Mouse (Mus musculus) CH12.LX (cell line): ENCODE measurements around the gene Gpr155. TPM values are rescaled to one million over a fixed set of nuclear protein-coding genes. Genes with fewer than 3 reads are reported as not detected.

Experiments used
- DNase-seq: peaks from one replicate; pipeline ENCODE4 v3.0.0-alpha.2; 2013; ENCODE audit errors: extremely low read depth
- H3K27ac ChIP-seq: 2 replicates; pipeline ENCODE4 v1.5.1; 2012; ENCODE audit warnings: low read depth, mild to moderate bottlenecking, control low read depth, moderate library complexity; ENCODE audit not compliant: insufficient read depth
- H3K27me3 ChIP-seq: replicated peaks from 2 replicates; pipeline ENCODE3; 2012; ENCODE audit warnings: inconsistent platforms
- H3K36me3 ChIP-seq, 2 experiments: replicated peaks in 1 of 2; 2 replicates each; pipeline versions ENCODE3 to v1.6.1; 2012; ENCODE audit warnings: inconsistent platforms in 1 of 2, low read length in 1 of 2, mild to moderate bottlenecking in 1 of 2, mixed read lengths in 1 of 2, moderate library complexity in 1 of 2; ENCODE audit not compliant: control insufficient read depth in 1 of 2, insufficient read depth in 1 of 2
- H3K4me1 ChIP-seq, 2 experiments: 2 replicates each; pipeline ENCODE4 v1.6.1; 2012; ENCODE audit warnings: inconsistent platforms in 1 of 2, moderate library complexity in 1 of 2; ENCODE audit not compliant: insufficient read depth in 2 of 2, control insufficient read depth in 1 of 2
- H3K4me2 ChIP-seq: 2 replicates; pipeline ENCODE4 v1.6.1; 2012; ENCODE audit warnings: low read depth, mild to moderate bottlenecking, control low read depth; ENCODE audit not compliant: poor library complexity, insufficient read depth, severe bottlenecking
- H3K4me3 ChIP-seq, 3 experiments: fragments of 150-350 bp in 1 of 3; sonication (generic) in 1 of 3; replicated peaks in 1 of 3; 2 replicates each; pipeline versions ENCODE3 to v1.5.1; 2011 to 2012; ENCODE audit warnings: low read depth in 2 of 3, low read length in 2 of 3, mild to moderate bottlenecking in 2 of 3, moderate library complexity in 2 of 3, control low read depth in 1 of 3, improper control_type of control experiment in 1 of 3, inconsistent platforms in 1 of 3, mixed read lengths in 1 of 3; ENCODE audit not compliant: poor library complexity in 1 of 3
- H3K79me2 ChIP-seq: replicated peaks from 2 replicates; pipeline ENCODE4 v1.6.1; 2012; ENCODE audit warnings: mild to moderate bottlenecking, moderate library complexity; ENCODE audit not compliant: control insufficient read depth, poor library complexity, insufficient read depth, severe bottlenecking; ENCODE audit errors: extremely low read depth
- H3K9ac ChIP-seq: 2 replicates; pipeline ENCODE4 v1.6.1; 2012; ENCODE audit warnings: low read depth, mild to moderate bottlenecking, control low read depth, moderate library complexity; ENCODE audit not compliant: insufficient read depth
- H3K9me3 ChIP-seq: replicated peaks from 2 replicates; pipeline ENCODE3; 2012; ENCODE audit warnings: low read length, inconsistent platforms, mixed read lengths
- CHD1 ChIP-seq: IDR thresholded peaks from 2 replicates; pipeline ENCODE4 v1.6.1; 2012; ENCODE audit warnings: low read depth, low read length, improper control_type of control experiment, inconsistent platforms
- CTCF ChIP-seq, 2 experiments: IDR thresholded peaks in 1 of 2; conservative IDR thresholded peaks in 1 of 2; 2 replicates each; pipeline ENCODE4 v1.5.1; 2011 to 2012; ENCODE audit warnings: low read depth in 2 of 2, low read length in 2 of 2, improper control_type of control experiment in 1 of 2, inconsistent platforms in 1 of 2, mild to moderate bottlenecking in 1 of 2, moderate library complexity in 1 of 2
- HCFC1 ChIP-seq: IDR thresholded peaks from 2 replicates; pipeline ENCODE4 v1.6.1; 2012; ENCODE audit warnings: low read depth, mild to moderate bottlenecking, inconsistent platforms, low read length, improper control_type of control experiment
- IRF4 ChIP-seq: IDR thresholded peaks from 2 replicates; pipeline ENCODE4 v1.6.1; 2014; ENCODE audit warnings: low read depth, mild to moderate bottlenecking, inconsistent platforms, low read length, improper control_type of control experiment
- JUN ChIP-seq: IDR thresholded peaks from 2 replicates; pipeline ENCODE4 v1.6.1; 2011; ENCODE audit warnings: low read depth, mild to moderate bottlenecking, low read length, improper control_type of control experiment, moderate library complexity; ENCODE audit not compliant: insufficient read depth
- MAX ChIP-seq: IDR thresholded peaks from 2 replicates; pipeline ENCODE4 v1.6.1; 2011; ENCODE audit warnings: low read length, improper control_type of control experiment
- MAZ ChIP-seq: IDR thresholded peaks from 2 replicates; pipeline ENCODE4 v1.6.1; 2012; ENCODE audit warnings: low read depth, mild to moderate bottlenecking, inconsistent platforms, low read length, improper control_type of control experiment, moderate library complexity
- MYC ChIP-seq: IDR thresholded peaks from 2 replicates; pipeline ENCODE4 v1.6.1; 2011; ENCODE audit warnings: low read depth, mild to moderate bottlenecking, improper control_type of control experiment, low read length
- NRF1 ChIP-seq: IDR thresholded peaks from 2 replicates; pipeline ENCODE4 v1.6.1; 2014; ENCODE audit warnings: low read depth, mild to moderate bottlenecking, inconsistent platforms, low read length, improper control_type of control experiment, moderate library complexity
- PAX5 ChIP-seq: IDR thresholded peaks from 2 replicates; pipeline ENCODE4 v1.6.1; 2012; ENCODE audit warnings: low read length, inconsistent platforms, mixed read lengths
- RCOR1 ChIP-seq: conservative IDR thresholded peaks from 2 replicates; pipeline ENCODE4 v1.6.1; 2012; ENCODE audit warnings: low read depth, mild to moderate bottlenecking, inconsistent platforms, low read length, improper control_type of control experiment
- SIN3A ChIP-seq: IDR thresholded peaks from 2 replicates; pipeline ENCODE4 v1.6.1; 2012; ENCODE audit warnings: low read length, improper control_type of control experiment, inconsistent platforms
- USF2 ChIP-seq: conservative IDR thresholded peaks from 2 replicates; pipeline ENCODE4 v1.6.1; 2011; ENCODE audit warnings: low read depth, low read length, improper control_type of control experiment
- ZC3H11A ChIP-seq: IDR thresholded peaks from 2 replicates; pipeline ENCODE4 v1.6.1; 2012; ENCODE audit warnings: low read depth, mild to moderate bottlenecking, inconsistent platforms, low read length, improper control_type of control experiment
- ZMIZ1 ChIP-seq: IDR thresholded peaks from 2 replicates; pipeline ENCODE4 v1.6.1; 2012; ENCODE audit warnings: low read depth, mild to moderate bottlenecking, inconsistent platforms, low read length, improper control_type of control experiment
- ZNF384 ChIP-seq: IDR thresholded peaks from 2 replicates; pipeline ENCODE4 v1.6.1; 2012; ENCODE audit warnings: low read depth, low read length, improper control_type of control experiment, inconsistent platforms
- dilution Hi-C: fragments of 300-500 bp; cut with MboI; formaldehyde crosslinking; loops from 2 replicates; pipeline ENCODE4 v1.14.3; 2020; ENCODE audit warnings: low sequenced_read_pairs; ENCODE audit not compliant: extremely low pct_unique_long_range_greater_than_20kb, extremely low pct_ligation_motif_present
- in situ Hi-C: fragments of 300-500 bp; cut with MboI; formaldehyde crosslinking; loops from 3 replicates; pipeline ENCODE4 v1.14.3; 2019; ENCODE audit warnings: low sequenced_read_pairs, low pct_ligation_motif_present, low pct_unique_long_range_greater_than_20kb, mixed read lengths
- polyA plus RNA-seq: library from polyadenylated mRNA; unstranded; fragments of >175 nt; gene quantifications from 2 replicates; pipeline ENCODE4 v1.2.1, GENCODE M21; 2012; ENCODE audit warnings: low read depth; ENCODE audit not compliant: insufficient read length
- total RNA-seq, 2 experiments: library from RNA; depleted of rRNA; stranded (reverse); fragments of 300-350 nt in 1 of 2; fragments of >200 nt in 1 of 2; gene quantifications; 2 replicates each; pipeline ENCODE4 v1.2.3; 2012 to 2014

Gene Gpr155
- total and polyA plus RNA-seq, 3 experiments = 3.0 to 5.7 (median 3.2) TPM

DNA sequence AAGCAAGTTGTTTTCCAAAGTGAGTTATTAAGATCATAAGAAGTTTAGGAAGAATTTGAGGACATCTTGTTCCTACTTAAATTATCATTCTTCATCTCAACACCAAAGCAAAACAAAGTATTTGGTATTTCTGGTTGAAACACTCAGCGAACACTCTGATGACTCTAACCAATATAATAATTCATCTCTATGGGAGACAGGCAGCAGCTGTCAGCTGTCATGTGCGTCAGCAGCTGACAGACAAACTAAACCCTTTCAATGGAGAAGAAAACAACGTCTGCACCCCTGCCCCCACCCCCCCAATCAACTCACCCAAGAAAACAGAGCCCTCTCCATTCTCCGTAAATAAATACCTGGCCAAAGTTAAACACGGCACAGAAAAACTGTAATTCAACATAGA, 34.9 kb downstream of the Gpr155 start:
- Histone ChIP-seq H3K4me2 (no peak overlapping the region), H3K4me3 (no peak overlapping the region), H3K36me3 (peaks cover 0 to 13% of the 10 kb centered on the region in 2 experiments), H3K4me1 (peaks cover 0 to 5% of the 10 kb centered on the region in 2 experiments; a peak in 1 of 4 replicates), H3K27ac (no peak overlapping the region), H3K9ac (no peak overlapping the region), H3K79me2 (no peaks in the 10 kb centered on the region), H3K9me3 (no peaks in the 10 kb centered on the region), H3K27me3 (no peaks in the 10 kb centered on the region)
- no peak for DNase-seq
- TF ChIP-seq IRF4 (no peak), USF2 (no peak), HCFC1 (no peak), ZMIZ1 (no peak), MAX (no peak), NRF1 (no peak), CTCF (conservative IDR thresholded peaks at IDR 0.05 in 1 of 2, IDR thresholded peaks at IDR 0.05 in 1 of 2; ENCODE audit: low read depth in 2 of 2, low read length in 2 of 2) (no peak), ZNF384 (no peak), JUN (no peak)
- dilution Hi-C loops (no loop called here), in situ Hi-C loops (no loop called here)

DNA sequence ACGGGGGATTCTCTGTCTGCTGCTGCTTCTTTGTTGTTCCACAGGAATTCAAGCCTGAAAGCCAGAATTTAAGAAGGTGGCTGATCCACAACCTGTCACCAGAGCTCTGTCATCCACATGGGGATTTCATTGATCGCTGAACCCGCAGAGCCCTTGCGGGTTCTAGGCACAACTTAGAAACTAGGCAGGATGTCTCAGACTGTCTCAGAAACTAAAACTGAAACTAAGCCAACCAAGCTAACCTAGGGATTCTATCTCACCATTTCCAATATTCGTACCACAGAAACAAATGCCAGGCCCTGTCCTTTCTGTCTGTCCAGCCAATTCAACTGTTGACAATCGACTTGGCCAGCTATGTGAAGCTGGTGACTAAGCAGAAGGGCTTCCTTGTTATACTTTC, 38.2 kb downstream of the Gpr155 start:
- H3K27ac ChIP-seq = no peak overlapping the region
- no peak overlapping the region for H3K9ac ChIP-seq
- no peaks in the 10 kb centered on the region for H3K27me3 ChIP-seq
- DNase-seq = no peak
- in situ Hi-C loops (no loop called here), dilution Hi-C loops (no loop called here)
- H3K9me3 ChIP-seq = no peaks in the 10 kb centered on the region
- peaks cover 0 to 6% of the 10 kb centered on the region in 2 experiments for H3K36me3 ChIP-seq
- no peaks in the 10 kb centered on the region for H3K79me2 ChIP-seq
- no peak overlapping the region for H3K4me3 ChIP-seq
- no peak overlapping the region; the same call in 1 of the 2 replicates for H3K4me2 ChIP-seq
- peaks cover 0 to 5% of the 10 kb centered on the region in 2 experiments; a peak in 1 of 4 replicates for H3K4me1 ChIP-seq
- TF ChIP-seq SIN3A (no peak), CHD1 (no peak), MYC (no peak), ZMIZ1 (no peak)

DNA sequence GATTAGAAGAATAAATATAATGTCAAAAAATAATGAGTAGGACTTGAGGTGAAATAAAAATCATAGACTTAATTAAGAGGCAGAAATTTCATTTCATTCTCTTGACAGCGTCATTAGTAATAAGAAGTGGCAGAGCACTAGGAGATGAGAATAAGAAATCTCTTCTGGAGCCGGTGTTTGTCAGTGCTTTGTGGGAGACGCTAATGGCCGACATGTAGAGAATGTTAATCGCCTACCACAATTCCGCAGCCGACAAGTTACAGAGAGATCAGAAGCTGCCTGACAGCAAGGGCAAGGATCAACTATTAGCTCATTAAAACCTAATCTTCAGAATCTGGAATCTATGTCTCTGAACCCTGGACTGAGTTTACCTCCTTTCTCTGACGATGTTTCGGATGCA, 38.6 kb downstream of the Gpr155 start:
- Histone ChIP-seq H3K36me3 (peaks cover 0 to 4% of the 10 kb centered on the region in 2 experiments), H3K79me2 (no peaks in the 10 kb centered on the region), H3K27ac (no peak overlapping the region), H3K4me1 (peaks cover 0 to 5% of the 10 kb centered on the region in 2 experiments; a peak in 1 of 4 replicates), H3K4me2 (no peak overlapping the region), H3K27me3 (no peaks in the 10 kb centered on the region), H3K9ac (no peak overlapping the region), H3K4me3 (no peak overlapping the region)
- no peak for DNase-seq
- dilution Hi-C loops (no loop called here), in situ Hi-C loops (no loop called here)
- TF ChIP-seq USF2 = no peak
- no peak for TF ChIP-seq ZC3H11A
- TF ChIP-seq PAX5 = no peak
- TF ChIP-seq ZNF384 = no peak
- TF ChIP-seq MAZ = no peak
- TF ChIP-seq RCOR1 = no peak
- TF ChIP-seq, all 38 proteins: peak for 0
- H3K9me3 ChIP-seq = no peaks in the 10 kb centered on the region
